Mouse (Mus musculus) liver, postnatal 0 days (tissue): ENCODE results near the gene Hoxb8.

ENCODE experiments used
- CTCF ChIP-seq: sonication (generic); IDR thresholded peaks from 2 replicates; pipeline ENCODE4 v1.5.1; 2016; ENCODE audit warnings: antibody characterized with exemption, low read depth
- EP300 ChIP-seq: IDR thresholded peaks from 2 replicates; pipeline ENCODE4 v1.6.1; 2016; ENCODE audit warnings: antibody characterized with exemption, low read depth, mild to moderate bottlenecking

GRCm38 (mm10) chr11:96334002-96334364 is 52.3 kb downstream of the Hoxb8 start:
- no peak for TF ChIP-seq CTCF
- TF ChIP-seq EP300: no peak
